Mouse (Mus musculus) heart, postnatal 0 days (tissue): ENCODE measurements around the gene Rala. TPM values are rescaled to one million over a fixed set of nuclear protein-coding genes. Genes with fewer than 3 reads are reported as not detected.
A peak's percentile ranks its signal among the peaks of the same experiment; 100 is the strongest.

Experiments used
- ATAC-seq: fragments of 200-750 bp; cut with Nextera tagmentation; 2 replicates; pipeline ENCODE4 v1.8.0; 2017; ENCODE audit warnings: low read depth, moderate number of reproducible peaks, moderate library complexity; ENCODE audit not compliant: insufficient read depth
- DNase-seq: peaks from one replicate; pipeline ENCODE4 v3.0.0-alpha.2; 2016; ENCODE audit warnings: low spot score
- H3K27ac ChIP-seq: fragments of 300-500 bp; sonication (generic); 2 replicates; pipeline ENCODE4 v1.5.1; 2014; ENCODE audit warnings: low read depth, mild to moderate bottlenecking
- H3K27me3 ChIP-seq: fragments of 300-500 bp; sonication (generic); 2 replicates; pipeline ENCODE4 v1.6.1; 2014; ENCODE audit warnings: low read length, mixed read lengths; ENCODE audit not compliant: control insufficient read depth, insufficient read depth
- H3K36me3 ChIP-seq: fragments of 300-500 bp; sonication (generic); replicated peaks from 2 replicates; pipeline ENCODE4 v1.6.1; 2014; ENCODE audit warnings: low read length, mixed read lengths; ENCODE audit not compliant: control insufficient read depth, insufficient read depth
- H3K4me1 ChIP-seq: fragments of 300-500 bp; sonication (generic); 2 replicates; pipeline ENCODE4 v1.6.1; 2014; ENCODE audit warnings: antibody characterized with exemption; ENCODE audit not compliant: control insufficient read depth, insufficient read depth
- H3K4me2 ChIP-seq: fragments of 300-500 bp; sonication (generic); 2 replicates; pipeline ENCODE4 v1.6.1; 2014; ENCODE audit warnings: low read depth, mild to moderate bottlenecking, low read length, moderate library complexity
- H3K4me3 ChIP-seq: fragments of 300-500 bp; sonication (generic); 2 replicates; pipeline ENCODE4 v1.5.1; 2014; ENCODE audit warnings: low read depth, low read length
- H3K9ac ChIP-seq: fragments of 300-500 bp; sonication (generic); replicated peaks from 2 replicates; pipeline ENCODE4 v1.6.1; 2014; ENCODE audit warnings: low read depth, low read length, mixed read lengths
- H3K9me3 ChIP-seq: fragments of 300-500 bp; sonication (generic); replicated peaks from 2 replicates; pipeline ENCODE4 v1.6.1; 2016; ENCODE audit warnings: low read length; ENCODE audit not compliant: control insufficient read depth
- CTCF ChIP-seq: IDR thresholded peaks from 2 replicates; pipeline ENCODE4 v1.5.1; 2016; ENCODE audit warnings: antibody characterized with exemption, control low read depth, low read depth
- EP300 ChIP-seq: IDR thresholded peaks from 2 replicates; pipeline ENCODE4 v1.6.1; 2016; ENCODE audit warnings: antibody characterized with exemption, low read depth
- WGBS: fragments of 180-500 bp; shearing (Covaris S2); extraction: QIAGEN DNeasy Blood & Tissue Kit; methylation state at CpG from one replicate; pipeline ENCODE4 v1.1.7; 2014; 5-methylcytosine and 5-hydroxymethylcytosine counted together
- polyA plus RNA-seq: library from polyadenylated mRNA; unstranded; fragments of >200 nt; fragmentation: Nextera tagmentation; extraction: Ambion mirVana; gene quantifications from 2 replicates; pipeline ENCODE4 v1.2.1, GENCODE M21; 2015
- total RNA-seq: library from RNA; depleted of rRNA; stranded (reverse); fragments of >200 nt; gene quantifications from 2 replicates; pipeline ENCODE4 v1.2.3, GENCODE M21; 2014; ENCODE audit warnings: low replicate concordance

The Rala gene
- total and polyA plus RNA-seq, 2 experiments from 2014 or later = 19.0 to 77.1 TPM

DNA sequence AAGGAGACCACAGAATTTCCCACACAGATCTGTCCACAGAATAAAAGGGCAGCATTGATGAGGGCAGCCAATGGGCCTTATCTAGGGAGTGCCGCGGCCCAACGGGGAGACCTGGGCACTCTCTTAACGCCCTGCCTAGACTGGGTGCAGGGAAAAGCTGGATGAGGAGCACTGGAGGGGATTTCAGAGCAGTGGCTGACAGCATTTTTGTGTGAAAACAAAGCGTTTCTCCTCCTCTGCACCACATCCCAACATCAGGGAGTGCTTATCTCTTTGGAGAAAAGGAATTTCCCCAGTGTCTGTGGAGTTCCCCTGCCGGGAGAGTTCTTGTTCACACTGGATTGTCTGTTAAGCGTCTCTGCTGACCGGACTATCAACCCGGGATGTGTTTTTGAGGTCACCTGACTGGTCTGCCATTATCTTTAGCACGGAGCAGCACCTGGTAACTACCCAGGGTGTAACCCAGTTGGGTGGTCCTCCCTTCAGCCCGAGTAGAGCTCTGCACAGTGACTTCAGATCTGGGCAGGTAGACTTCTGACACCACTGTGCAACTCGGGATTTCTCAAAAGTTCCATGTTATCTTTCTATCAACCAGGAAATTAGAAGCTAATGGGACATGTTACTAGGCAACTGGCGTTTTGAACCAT, 88.4 kb downstream of the Rala start:
- no peak overlapping the region for H3K27ac ChIP-seq
- no peaks in the 10 kb centered on the region for H3K36me3 ChIP-seq
- no peak overlapping the region for H3K9ac ChIP-seq
- ATAC-seq (no peak), DNase-seq (peak; percentile 20)
- 3% methylated on average over 13 of the region's 13 CpGs for WGBS
- peak overlapping the region; percentile 17; the same call in 1 of the 2 replicates for H3K4me3 ChIP-seq
- H3K4me1 ChIP-seq = peaks cover 11% of the 10 kb centered on the region; the same call in 1 of the 2 replicates
- no peak for TF ChIP-seq CTCF
- TF ChIP-seq EP300 = no peak
- H3K4me2 ChIP-seq = peak overlapping the region; percentile 52
- 0 out of 2 replicates have a peak, but pooled peaks cover 2% of the 10 kb centered on the region for H3K27me3 ChIP-seq
- H3K9me3 ChIP-seq = no peaks in the 10 kb centered on the region

DNA sequence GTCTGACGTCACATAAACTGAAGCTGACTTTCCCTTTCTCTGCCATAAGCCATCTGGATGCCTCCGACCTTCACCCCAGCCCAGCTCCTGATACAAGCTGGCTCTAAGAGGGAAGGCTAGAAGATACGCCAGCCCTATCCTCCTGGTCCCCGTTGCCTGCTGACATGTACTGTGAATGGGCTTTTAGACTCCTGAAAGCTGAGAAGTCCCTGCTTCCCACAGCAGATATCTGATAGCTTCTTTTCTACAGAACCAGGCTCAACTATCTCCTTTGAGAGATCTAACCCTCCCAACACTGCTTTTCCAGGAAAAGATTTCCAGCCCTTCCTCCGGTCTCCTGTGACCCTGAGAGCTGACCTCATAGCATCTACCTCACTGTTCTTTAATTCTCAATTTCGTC, 89.3 kb downstream of the Rala start:
- Histone ChIP-seq H3K27ac (no peak overlapping the region), H3K4me1 (peaks cover 11% of the 10 kb centered on the region; the same call in 1 of the 2 replicates), H3K27me3 (0 out of 2 replicates have a peak, but pooled peaks cover 2% of the 10 kb centered on the region), H3K4me2 (no peak overlapping the region), H3K4me3 (no peak overlapping the region), H3K9ac (no peak overlapping the region), H3K9me3 (no peaks in the 10 kb centered on the region), H3K36me3 (no peaks in the 10 kb centered on the region)
- no peak for ATAC-seq
- WGBS = 42% methylated on average over 6 of the region's 6 CpGs
- TF ChIP-seq EP300 (no peak), CTCF (no peak)
- no peak for DNase-seq

DNA sequence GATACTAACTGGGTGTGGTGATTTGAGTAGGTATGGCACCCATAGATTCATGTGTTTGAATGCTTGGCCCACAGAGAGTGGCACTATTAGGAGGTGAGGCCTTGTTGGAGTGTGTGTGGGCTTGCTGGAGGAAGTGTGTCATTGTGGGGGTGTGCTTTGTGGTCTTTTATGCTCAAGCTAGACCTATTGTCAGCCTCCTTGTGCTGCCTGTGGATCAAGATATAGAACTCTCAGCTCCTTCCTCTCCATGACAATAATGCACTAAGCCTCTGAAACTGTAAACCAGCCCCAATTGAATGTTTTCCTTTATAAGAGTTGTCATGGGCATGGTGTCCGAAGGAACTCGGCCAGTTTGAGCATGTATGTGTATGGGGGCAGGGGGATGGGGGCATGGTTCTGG, 100.7 kb downstream of the Rala start:
- H3K36me3 ChIP-seq = no peaks in the 10 kb centered on the region
- no peaks in the 10 kb centered on the region for H3K9me3 ChIP-seq
- DNase-seq (no peak), ATAC-seq (no peak)
- TF ChIP-seq EP300 (no peak), CTCF (no peak)
- H3K27ac ChIP-seq = no peak overlapping the region
- no peak overlapping the region for H3K4me2 ChIP-seq
- H3K4me3 ChIP-seq = no peak overlapping the region
- H3K9ac ChIP-seq = no peak overlapping the region
- no peaks in the 10 kb centered on the region for H3K4me1 ChIP-seq
- no peaks in the 10 kb centered on the region for H3K27me3 ChIP-seq
- WGBS = 80% methylated on average over 2 of the region's 2 CpGs

DNA sequence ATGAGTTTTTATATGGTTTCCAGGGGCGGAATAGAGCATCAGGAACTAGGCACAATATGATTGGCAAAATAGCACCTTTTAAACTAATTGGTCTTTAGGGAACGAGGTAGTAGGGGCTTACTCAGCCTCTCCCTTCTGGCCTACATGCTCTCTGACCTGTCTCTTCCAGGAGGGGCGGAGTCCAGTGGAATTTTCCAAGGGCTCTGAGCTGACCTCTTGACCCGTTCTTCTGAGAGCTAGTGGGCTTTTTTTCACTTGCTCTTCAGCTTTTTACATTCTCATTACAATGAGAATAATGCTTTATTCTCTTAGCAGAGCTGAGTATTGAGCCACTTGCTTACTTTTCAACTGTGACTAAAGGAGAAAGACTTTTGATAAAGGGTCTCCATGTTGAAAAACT, 101.3 kb downstream of the Rala start:
- Histone ChIP-seq H3K4me1 (no peaks in the 10 kb centered on the region), H3K4me3 (no peak overlapping the region), H3K27me3 (no peaks in the 10 kb centered on the region), H3K4me2 (no peak overlapping the region), H3K9me3 (no peaks in the 10 kb centered on the region), H3K36me3 (no peaks in the 10 kb centered on the region), H3K9ac (no peak overlapping the region), H3K27ac (no peak overlapping the region)
- TF ChIP-seq EP300 = no peak
- TF ChIP-seq CTCF = no peak
- DNase-seq (no peak), ATAC-seq (no peak)
- 62% methylated on average over 4 of the region's 4 CpGs for WGBS

DNA sequence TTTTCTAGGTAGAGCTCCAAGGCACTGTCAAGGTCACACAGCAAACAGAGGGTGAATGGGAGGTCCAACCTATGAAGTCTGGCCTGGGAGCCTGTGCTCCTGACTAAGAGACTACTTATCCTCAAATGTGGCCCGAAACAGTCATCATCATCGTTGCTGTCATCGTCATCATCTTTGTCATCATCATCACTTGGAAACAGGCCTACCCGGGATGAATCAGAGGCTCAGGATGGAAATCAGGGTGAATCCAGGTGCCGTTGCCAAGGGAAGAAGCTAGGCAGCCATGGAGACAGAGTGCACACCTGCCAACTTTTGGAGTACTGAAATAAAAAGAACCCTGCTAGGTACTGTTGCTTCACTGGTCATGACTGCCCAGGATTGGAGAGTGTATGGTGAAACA, 104.9 kb downstream of the Rala start:
- H3K9me3 ChIP-seq = no peaks in the 10 kb centered on the region
- no peaks in the 10 kb centered on the region for H3K27me3 ChIP-seq
- no peak overlapping the region for H3K4me2 ChIP-seq
- TF ChIP-seq CTCF (no peak), EP300 (no peak)
- H3K27ac ChIP-seq = no peak overlapping the region
- H3K9ac ChIP-seq = no peak overlapping the region
- no peaks in the 10 kb centered on the region for H3K36me3 ChIP-seq
- 72% methylated on average over 5 of the region's 5 CpGs for WGBS
- ATAC-seq = no peak
- H3K4me1 ChIP-seq = no peaks in the 10 kb centered on the region
- no peak overlapping the region for H3K4me3 ChIP-seq
- no peak for DNase-seq

DNA sequence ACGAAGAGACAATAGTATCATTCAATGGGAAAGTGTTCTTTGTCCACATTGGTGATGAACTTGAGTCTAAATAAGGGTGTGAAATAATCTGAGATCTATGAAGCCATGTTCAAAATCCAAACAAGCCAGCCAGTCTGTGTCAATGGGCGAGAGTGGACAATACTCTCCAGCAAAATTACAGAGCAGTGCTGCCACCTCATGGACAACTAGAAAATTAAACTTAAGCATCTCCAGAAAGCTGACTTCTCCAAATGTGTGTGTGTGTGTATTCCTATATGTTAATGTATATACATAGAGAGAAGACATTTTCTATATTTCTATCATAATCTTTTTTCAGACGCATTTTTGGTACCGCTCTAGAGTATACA, 105.6 kb downstream of the Rala start:
- WGBS = 27% methylated on average over 4 of the region's 4 CpGs
- no peaks in the 10 kb centered on the region for H3K9me3 ChIP-seq
- H3K27me3 ChIP-seq = no peaks in the 10 kb centered on the region
- H3K27ac ChIP-seq = no peak overlapping the region
- H3K9ac ChIP-seq = no peak overlapping the region
- no peaks in the 10 kb centered on the region for H3K36me3 ChIP-seq
- H3K4me2 ChIP-seq = no peak overlapping the region
- no peak overlapping the region for H3K4me3 ChIP-seq
- ATAC-seq = peak; percentile 58; the same call in 1 of the 2 replicates
- H3K4me1 ChIP-seq = no peaks in the 10 kb centered on the region
- DNase-seq = peak; percentile 75
- peak; percentile 70 for TF ChIP-seq CTCF
- TF ChIP-seq EP300 = no peak
